Mouse (Mus musculus) E14TG2a.4 (cell line): ENCODE data around the gene Csnk1e.

ENCODE experiments used
- CTCF ChIP-seq: conservative IDR thresholded peaks from 2 replicates; pipeline ENCODE4 v1.5.1; 2014; ENCODE audit warnings: low read length
- NANOG ChIP-seq: IDR thresholded peaks from 2 replicates; pipeline ENCODE4 v1.6.1; 2014; ENCODE audit warnings: borderline replicate concordance, low read length, mixed read lengths

GRCm38 (mm10) chr15:79388171-79388570 is 67.2 kb downstream of the Csnk1e start:
- TF ChIP-seq NANOG (no peak), CTCF (no peak)
